Mouse (Mus musculus) heart, embryonic 14.5 days (tissue): Measurements from ENCODE around the gene Acad11. TPM values are rescaled to one million over a fixed set of nuclear protein-coding genes. Genes with fewer than 3 reads are reported as not detected.

ENCODE experiments used
- ATAC-seq: fragments of 200-750 bp; cut with Nextera tagmentation; 2 replicates; pipeline ENCODE4 v1.8.0; 2017; ENCODE audit warnings: low read depth, moderate TSS enrichment; ENCODE audit not compliant: insufficient number of reproducible peaks, insufficient read depth, low FRiP score
- H3K27ac ChIP-seq, 2 experiments: fragments of 200-500 bp in 1 of 2; fragments of 300-500 bp in 1 of 2; sonication (generic) in 1 of 2; replicated peaks in 1 of 2; 2 replicates each; pipeline ENCODE4 v1.5.1; 2012 to 2014; ENCODE audit warnings: low read depth in 2 of 2, low read length in 2 of 2, control low read depth in 1 of 2, mild to moderate bottlenecking in 1 of 2, mixed read lengths in 1 of 2; ENCODE audit not compliant: control insufficient read depth in 1 of 2, insufficient read depth in 1 of 2
- H3K27me3 ChIP-seq: fragments of 300-500 bp; sonication (generic); 2 replicates; pipeline ENCODE4 v1.6.1; 2014; ENCODE audit warnings: mild to moderate bottlenecking, low read length, control low read depth; ENCODE audit not compliant: control insufficient read depth, insufficient read depth
- H3K36me3 ChIP-seq: fragments of 300-500 bp; sonication (generic); 2 replicates; pipeline ENCODE4 v1.6.1; 2014; ENCODE audit warnings: mild to moderate bottlenecking, control low read depth, low read length, mixed read lengths; ENCODE audit not compliant: control insufficient read depth, insufficient read depth
- H3K4me1 ChIP-seq, 2 experiments: fragments of 200-500 bp in 1 of 2; fragments of 300-500 bp in 1 of 2; sonication (generic) in 1 of 2; 2 replicates each; pipeline ENCODE4 v1.6.1; 2012 to 2014; ENCODE audit warnings: low read length in 2 of 2, control low read depth in 1 of 2, mixed read lengths in 1 of 2; ENCODE audit not compliant: control insufficient read depth in 2 of 2, insufficient read depth in 2 of 2
- H3K4me2 ChIP-seq: fragments of 300-500 bp; sonication (generic); 2 replicates; pipeline ENCODE4 v1.6.1; 2014; ENCODE audit warnings: mild to moderate bottlenecking, low read length
- H3K4me3 ChIP-seq, 2 experiments: fragments of 200-500 bp in 1 of 2; fragments of 300-500 bp in 1 of 2; sonication (generic) in 1 of 2; 2 replicates each; pipeline ENCODE4 v1.5.1; 2012 to 2014; ENCODE audit warnings: low read length in 2 of 2, mild to moderate bottlenecking in 2 of 2, control low read depth in 1 of 2, low read depth in 1 of 2, moderate library complexity in 1 of 2; ENCODE audit not compliant: control insufficient read depth in 1 of 2, insufficient read depth in 1 of 2
- H3K9ac ChIP-seq: fragments of 300-500 bp; sonication (generic); 2 replicates; pipeline ENCODE4 v1.6.1; 2014; ENCODE audit warnings: mild to moderate bottlenecking, low read length
- H3K9me3 ChIP-seq: fragments of 300-500 bp; sonication (generic); 2 replicates; pipeline ENCODE4 v1.6.1; 2016; ENCODE audit warnings: low read length, control low read depth; ENCODE audit not compliant: control insufficient read depth
- WGBS: fragments of 180-500 bp; shearing (Covaris S2); extraction: QIAGEN DNeasy Blood & Tissue Kit; methylation state at CpG from one replicate; pipeline ENCODE4 v1.1.7; 2014; 5-methylcytosine and 5-hydroxymethylcytosine counted together
- polyA plus RNA-seq: library from polyadenylated mRNA; unstranded; fragments of >200 nt; fragmentation: Nextera tagmentation; extraction: Ambion mirVana; gene quantifications from 2 replicates; pipeline ENCODE4 v1.2.1, GENCODE M21; 2014

Acad11 gene
- polyA plus RNA-seq, 1 experiment from 2014 or later, result 11.4 TPM

DNA sequence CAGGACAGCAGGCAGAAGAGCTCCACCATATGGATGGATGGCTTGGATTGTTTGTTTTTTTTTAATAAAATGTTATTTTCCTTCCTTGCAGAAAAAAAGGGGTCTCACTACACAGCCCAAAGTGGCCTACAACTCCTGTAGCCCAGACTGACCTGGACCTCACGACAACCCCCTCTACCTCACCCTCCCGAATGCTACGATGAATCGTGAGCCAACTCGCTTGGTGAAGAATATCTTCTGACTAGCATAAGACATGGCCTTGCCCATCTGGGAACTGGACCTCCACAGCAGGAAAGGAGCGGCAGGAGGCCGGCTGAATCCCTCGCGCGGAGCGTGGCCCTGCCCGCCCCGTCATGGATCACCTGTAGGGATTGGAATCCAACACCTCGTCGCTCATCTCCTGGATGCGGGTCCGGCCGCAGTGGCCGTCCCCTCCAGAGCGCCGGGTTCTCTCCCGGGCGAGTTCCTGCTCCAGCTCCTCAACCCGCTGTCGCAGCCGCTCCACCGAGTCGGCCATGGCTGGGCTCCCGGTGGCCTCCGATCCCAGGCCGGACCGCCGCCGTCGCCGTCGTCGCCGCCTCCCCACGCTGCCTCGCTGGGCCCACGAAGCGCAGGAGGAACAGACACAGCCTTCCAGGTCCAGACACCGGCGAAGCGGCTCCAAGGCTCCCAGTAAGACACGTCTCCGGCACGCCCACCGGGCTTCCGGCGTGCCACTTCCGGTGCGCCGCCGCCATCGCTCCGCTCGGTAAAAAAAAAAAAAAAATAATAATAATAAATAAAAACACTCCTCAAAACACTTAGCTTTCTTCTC lies 540 bp upstream of the Acad11 start, which contains the start of gene Uba5:
TSS of gene Uba5 (minus strand) at position 705 of the 814 bp plus-strand sequence.
- peaks cover 5 to 17% of the 10 kb centered on the region in 2 experiments for H3K4me1 ChIP-seq
- H3K9ac ChIP-seq, result peak within 1 kb of the TSS; percentile 83
- H3K4me2 ChIP-seq, result peak within 1 kb of the TSS; percentile 95
- peak; percentile 63; the same call in 1 of the 2 replicates for ATAC-seq
- H3K9me3 ChIP-seq, result no peaks in the 10 kb centered on the region
- H3K27me3 ChIP-seq, result no peaks in the 10 kb centered on the region
- H3K36me3 ChIP-seq, result peaks cover 33% of the 10 kb centered on the region
- peak within 1 kb of the TSS; percentile 75 to 87 for H3K4me3 ChIP-seq
- H3K27ac ChIP-seq, result peak within 1 kb of the TSS; percentile 43 to 67; a peak in 3 of 4 replicates
- under 1% methylated on average over 59 of the region's 59 CpGs for WGBS

DNA sequence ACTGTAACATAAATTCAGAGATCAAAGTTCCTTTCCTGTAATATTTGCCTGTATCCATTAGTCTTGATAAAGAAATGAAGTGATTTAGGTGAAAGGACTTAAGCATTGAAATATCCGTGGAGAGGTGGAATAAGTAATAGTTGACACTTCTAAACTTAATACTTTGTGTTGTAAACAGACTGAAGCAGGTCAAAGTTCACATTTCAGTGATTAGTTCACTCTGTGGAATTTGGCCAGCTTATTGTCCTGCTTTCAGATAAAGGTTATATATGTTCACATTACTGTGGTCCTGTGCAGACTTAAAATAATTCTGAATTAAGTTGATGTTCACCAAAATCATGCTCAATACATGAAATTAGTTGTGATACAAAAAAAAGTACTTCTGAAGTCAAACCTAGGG lies 1.4 kb downstream of the Acad11 start:
- ATAC-seq, result no peak
- 33% methylated on average over 1 of the region's 1 CpGs for WGBS

DNA sequence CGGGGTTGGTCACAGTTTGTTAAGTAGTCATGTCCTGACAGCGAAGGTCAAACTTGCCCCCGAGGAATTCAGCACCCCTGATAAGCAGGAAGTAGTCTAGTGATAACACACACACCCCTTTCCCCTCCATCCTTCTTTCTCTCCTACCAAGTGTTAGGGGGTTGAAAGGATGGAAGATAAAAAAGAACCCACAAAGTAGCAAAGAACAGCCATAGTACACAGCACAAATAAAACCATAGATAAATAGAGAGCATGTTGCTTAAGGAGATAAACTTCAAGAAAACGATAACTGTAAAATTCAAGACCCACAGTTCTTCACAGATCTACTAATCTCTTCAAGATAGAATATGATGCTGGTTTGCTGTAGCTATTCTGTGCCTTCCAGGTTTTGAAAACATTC lies 7.1 kb downstream of the Acad11 start:
- H3K36me3 ChIP-seq, result 0 out of 2 replicates have a peak, but pooled peaks cover 5% of the 10 kb centered on the region
- H3K4me2 ChIP-seq, result no peak overlapping the region
- H3K9ac ChIP-seq, result no peak overlapping the region
- H3K9me3 ChIP-seq, result no peaks in the 10 kb centered on the region
- ATAC-seq, result no peak
- 41% methylated on average over 4 of the region's 4 CpGs for WGBS
- H3K27ac ChIP-seq, result no peak overlapping the region
- no peaks in the 10 kb centered on the region for H3K27me3 ChIP-seq
- no peak overlapping the region for H3K4me3 ChIP-seq
- no peaks in the 10 kb centered on the region for H3K4me1 ChIP-seq

More for the DNA sequence above, 1.4 kb downstream of the Acad11 start:
- Histone ChIP-seq H3K4me3 (no peak overlapping the region), H3K4me2 (peak overlapping the region; percentile 95; the same call in 1 of the 2 replicates), H3K4me1 (peaks cover 5 to 17% of the 10 kb centered on the region in 2 experiments), H3K27ac (no peak overlapping the region), H3K27me3 (no peaks in the 10 kb centered on the region), H3K36me3 (peaks cover 18% of the 10 kb centered on the region), H3K9me3 (no peaks in the 10 kb centered on the region), H3K9ac (no peak overlapping the region)

DNA sequence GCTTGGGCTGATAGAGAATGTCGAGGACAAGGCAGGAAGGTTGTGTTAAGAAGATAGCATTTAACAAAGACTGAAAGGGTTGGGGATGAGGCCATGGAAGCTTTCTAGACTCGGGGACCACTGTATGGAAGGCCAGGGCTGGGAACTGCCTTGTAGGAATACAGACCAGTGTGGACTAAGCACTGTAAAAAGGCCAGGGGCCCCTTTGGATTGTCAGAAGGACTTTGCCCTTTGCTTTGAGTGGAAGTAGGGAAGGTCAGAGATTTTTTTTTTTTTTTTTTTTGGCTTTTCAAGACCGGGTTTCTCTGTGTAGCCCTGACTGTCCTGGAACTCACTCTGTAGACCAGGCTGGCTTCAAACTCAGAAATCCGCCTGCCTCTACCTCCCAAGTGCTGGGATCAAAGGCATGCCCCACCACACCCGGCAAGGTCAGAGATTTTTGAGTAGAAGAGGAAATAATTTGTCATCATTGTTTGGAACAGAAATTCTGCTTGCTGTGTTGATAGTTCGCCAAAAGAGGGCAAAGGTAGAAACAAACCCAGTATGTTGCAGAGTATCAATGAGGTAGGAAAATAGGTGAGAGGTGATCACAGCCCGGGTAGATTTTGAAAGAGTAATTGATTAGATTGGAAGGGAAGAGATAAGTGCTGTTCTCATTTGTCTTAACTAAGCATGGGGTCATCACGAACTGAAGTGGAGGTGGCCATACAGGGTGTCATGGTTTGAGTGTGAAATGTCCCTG lies 7.9 kb downstream of the Acad11 start:
- Histone ChIP-seq H3K9me3 (no peaks in the 10 kb centered on the region), H3K36me3 (0 out of 2 replicates have a peak, but pooled peaks cover 5% of the 10 kb centered on the region), H3K27ac (no peak overlapping the region), H3K9ac (no peak overlapping the region), H3K27me3 (no peaks in the 10 kb centered on the region), H3K4me1 (no peaks in the 10 kb centered on the region), H3K4me3 (no peak overlapping the region), H3K4me2 (no peak overlapping the region)
- WGBS, result 67% methylated on average over 8 of the region's 8 CpGs
- no peak for ATAC-seq

DNA sequence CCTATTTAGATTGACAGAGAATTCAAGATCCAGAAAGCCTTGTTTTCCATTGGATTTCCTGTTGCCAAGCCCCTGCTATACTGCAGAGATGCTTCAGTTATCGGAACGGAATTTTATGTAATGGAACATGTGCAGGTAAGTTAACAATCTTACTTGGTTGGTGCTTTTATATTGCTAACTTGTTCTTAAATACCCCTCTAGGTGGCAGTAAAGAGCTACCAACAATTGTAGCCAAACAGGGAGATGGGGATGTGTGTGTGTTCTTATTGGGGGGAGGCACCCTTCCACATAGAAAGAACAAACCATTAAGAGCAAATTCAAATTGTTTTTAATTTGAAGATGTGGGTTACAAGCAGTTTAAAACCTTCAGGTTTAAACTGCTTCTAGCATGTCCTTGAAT lies 12.6 kb downstream of the Acad11 start:
- H3K9ac ChIP-seq, result no peak overlapping the region
- H3K9me3 ChIP-seq, result no peaks in the 10 kb centered on the region
- H3K27me3 ChIP-seq, result no peaks in the 10 kb centered on the region
- no peaks in the 10 kb centered on the region for H3K4me1 ChIP-seq
- H3K4me2 ChIP-seq, result no peak overlapping the region
- ATAC-seq, result no peak
- H3K27ac ChIP-seq, result no peak overlapping the region
- WGBS, result 66% methylated on average over 2 of the region's 2 CpGs
- 0 out of 2 replicates have a peak, but pooled peaks cover 5% of the 10 kb centered on the region for H3K36me3 ChIP-seq
- H3K4me3 ChIP-seq, result no peak overlapping the region

DNA sequence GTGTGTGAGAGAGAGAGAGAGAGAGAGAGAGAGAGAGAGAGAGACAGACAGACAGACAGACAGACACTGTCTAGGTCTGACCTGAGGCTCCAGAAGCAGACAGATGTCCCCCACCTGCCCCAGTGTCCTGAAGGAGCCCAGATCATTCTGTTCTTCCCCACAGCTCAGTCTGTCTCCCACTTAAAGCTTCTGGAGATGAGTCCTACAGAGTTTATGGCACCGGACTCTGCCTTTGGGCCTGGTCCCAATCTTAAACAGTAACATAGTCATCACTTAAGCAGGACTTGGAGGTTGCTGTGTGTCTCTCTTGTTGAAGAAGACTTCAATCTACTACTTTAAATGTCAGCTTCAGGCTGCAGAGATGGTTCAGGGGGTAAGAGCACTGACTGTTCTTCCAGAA lies 15.6 kb downstream of the Acad11 start:
- H3K27ac ChIP-seq, result no peak overlapping the region
- no peaks in the 10 kb centered on the region for H3K27me3 ChIP-seq
- ATAC-seq, result no peak
- H3K4me1 ChIP-seq, result no peaks in the 10 kb centered on the region
- no peak overlapping the region for H3K4me3 ChIP-seq
- H3K9ac ChIP-seq, result no peak overlapping the region
- peaks cover 12% of the 10 kb centered on the region; the same call in 1 of the 2 replicates for H3K36me3 ChIP-seq
- WGBS, result 100% methylated on average over 1 of the region's 1 CpGs
- H3K4me2 ChIP-seq, result no peak overlapping the region
- H3K9me3 ChIP-seq, result no peaks in the 10 kb centered on the region

DNA sequence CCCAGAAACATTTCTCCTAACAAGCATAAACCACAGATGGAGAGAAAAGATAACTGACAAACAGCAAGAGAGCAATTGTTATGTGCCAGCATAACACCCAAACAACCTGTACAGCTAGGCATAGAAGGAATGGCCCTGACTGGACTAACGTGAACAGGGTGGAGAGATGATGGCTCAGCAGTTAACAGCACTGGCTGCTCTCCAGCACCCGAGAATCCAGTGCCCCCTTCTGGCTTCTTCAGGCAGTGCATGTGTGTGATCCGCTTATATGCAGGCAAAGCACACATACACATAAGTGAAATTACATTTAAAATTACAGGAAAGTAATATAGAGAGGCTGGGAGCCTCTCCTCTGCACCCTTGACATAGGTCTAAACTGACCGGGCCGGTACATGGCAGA lies 16.2 kb downstream of the Acad11 start:
- Histone ChIP-seq H3K9me3 (no peaks in the 10 kb centered on the region), H3K36me3 (peaks cover 14% of the 10 kb centered on the region), H3K4me3 (no peak overlapping the region), H3K9ac (no peak overlapping the region), H3K27me3 (no peaks in the 10 kb centered on the region), H3K4me1 (no peaks in the 10 kb centered on the region), H3K27ac (no peak overlapping the region), H3K4me2 (no peak overlapping the region)
- WGBS, result 47% methylated on average over 5 of the region's 5 CpGs
- ATAC-seq, result no peak
